In genomic region chr8:86342016-86342684, GRCm38 (mm10) we compare ENCODE assay signal across 14 mouse cellular contexts.
DNase-seq lines count a peak whose midpoint lies in the region; ATAC-seq and TF ChIP-seq lines count a peak whose summit lies in the region.
"Had no signal": no experiment of that assay in that cellular context is flagged by ENCODE, and none has a peak within 500 bp of the region (broad histone marks: within the 10 kb centered on the region; RNA-seq: fewer than 3 reads in every experiment).

No protein-coding gene starts in this region.

- no peaks in the 10 kb centered on the region for H3K9me3 ChIP-seq in limb, embryonic 14.5 days (ENCODE audit: control insufficient read depth, low read length)
- H3K9me3 ChIP-seq in limb, embryonic 10.5 days (replicated peaks): no peaks in the 10 kb centered on the region
- H3K9me3 ChIP-seq in lung, embryonic 16.5 days (ENCODE audit: control insufficient read depth, low read length): no peaks in the 10 kb centered on the region
- no peaks in the 10 kb centered on the region for H3K9me3 ChIP-seq in neural tube, embryonic 15.5 days (replicated peaks)
- H3K9me3 ChIP-seq: forebrain, embryonic 13.5 days; midbrain, embryonic 10.5 days; neural tube, embryonic 12.5 days had no signal

- peak; percentile 8 for DNase-seq in gastrocnemius, postnatal 25 days
- DNase-seq in gastrocnemius, adult 8-10 months (ENCODE audit: low spot score in 2 of 2): no peak
- DNase-seq in limb, embryonic 14.5 days (ENCODE audit: low spot score): peak; percentile 64
- DNase-seq in limb, embryonic 10.5 days (ENCODE audit: low spot score): no peak
- no peak for DNase-seq in ovary, postnatal 10 days (ENCODE audit: low spot score)
- DNase-seq: cerebellum, postnatal 14 days; embryo, embryonic 11 days; kidney, postnatal 4 days; right cerebral cortex, postnatal 4 days had no signal

- H3K9ac ChIP-seq in limb, embryonic 14.5 days (ENCODE audit: low read depth, low read length, severe bottlenecking): no peak overlapping the region
- no peak overlapping the region for H3K9ac ChIP-seq in lung, embryonic 16.5 days (ENCODE audit: low read length)
- no peak overlapping the region for H3K9ac ChIP-seq in neural tube, embryonic 15.5 days (replicated peaks)
- H3K9ac ChIP-seq: forebrain, embryonic 13.5 days; neural tube, embryonic 12.5 days had no signal

- H3K4me1 ChIP-seq in limb, embryonic 14.5 days (ENCODE audit: control insufficient read depth, insufficient read depth, low read length): peaks cover 16% of the 10 kb centered on the region
- H3K4me1 ChIP-seq in limb, embryonic 10.5 days: peaks cover 7% of the 10 kb centered on the region; the same call in 1 of the 2 replicates
- peaks cover 7% of the 10 kb centered on the region for H3K4me1 ChIP-seq in lung, embryonic 16.5 days (replicated peaks; ENCODE audit: control insufficient read depth, insufficient read depth, low read length)
- peaks cover 21% of the 10 kb centered on the region for H3K4me1 ChIP-seq in neural tube, embryonic 15.5 days
- H3K4me1 ChIP-seq: neural tube, embryonic 12.5 days had no signal

- peak; percentile 55; the same call in 1 of the 2 replicates for ATAC-seq in limb, embryonic 14.5 days (ENCODE audit: low FRiP score, low read depth)
- peak; percentile 95 for ATAC-seq in lung, embryonic 16.5 days (ENCODE audit: low read depth)
- no peak for ATAC-seq in neural tube, embryonic 15.5 days (ENCODE audit: low FRiP score)
- ATAC-seq: forebrain, embryonic 13.5 days had no signal

- WGBS in limb, embryonic 14.5 days: 26% methylated on average over 8 of the region's 8 CpGs
- 85% methylated on average over 8 of the region's 8 CpGs for WGBS in limb, embryonic 10.5 days
- 35% methylated on average over 8 of the region's 8 CpGs for WGBS in lung, embryonic 16.5 days
- 61% methylated on average over 8 of the region's 8 CpGs for WGBS in neural tube, embryonic 15.5 days

- no peak overlapping the region for H3K4me2 ChIP-seq in limb, embryonic 14.5 days (replicated peaks; ENCODE audit: low read depth, low read length, severe bottlenecking)
- no peak overlapping the region for H3K4me2 ChIP-seq in lung, embryonic 16.5 days (ENCODE audit: low read depth, low read length)
- H3K4me2 ChIP-seq in neural tube, embryonic 15.5 days: no peak overlapping the region
- H3K4me2 ChIP-seq: forebrain, embryonic 13.5 days; neural tube, embryonic 12.5 days had no signal

- TF ChIP-seq POLR2A in limb, embryonic 14.5 days (IDR thresholded peaks at IDR 0.05; ENCODE audit: borderline replicate concordance, extremely low read depth, insufficient read depth, insufficient read length): no peak

- peak overlapping the region; percentile 65; the same call in 1 of the 2 replicates for H3K27ac ChIP-seq in limb, embryonic 14.5 days (replicated peaks; ENCODE audit: low read depth, low read length)
- H3K27ac ChIP-seq in limb, embryonic 10.5 days: no peak overlapping the region
- H3K27ac ChIP-seq in lung, embryonic 16.5 days (ENCODE audit: low read length): peak overlapping the region; percentile 26
- peak overlapping the region; percentile 34; the same call in 1 of the 2 replicates for H3K27ac ChIP-seq in neural tube, embryonic 15.5 days (replicated peaks)
- H3K27ac ChIP-seq: forebrain, embryonic 13.5 days; midbrain, embryonic 10.5 days; neural tube, embryonic 12.5 days had no signal

- H3K27me3 ChIP-seq in limb, embryonic 14.5 days (ENCODE audit: control insufficient read depth, insufficient read depth, low read length): no peaks in the 10 kb centered on the region
- H3K27me3 ChIP-seq in limb, embryonic 10.5 days (ENCODE audit: low read depth, poor library complexity, severe bottlenecking): no peaks in the 10 kb centered on the region
- H3K27me3 ChIP-seq in lung, embryonic 16.5 days (ENCODE audit: control insufficient read depth, insufficient read depth, low read depth, low read length): no peaks in the 10 kb centered on the region
- H3K27me3 ChIP-seq in neural tube, embryonic 15.5 days (replicated peaks): no peaks in the 10 kb centered on the region
- H3K27me3 ChIP-seq: forebrain, embryonic 13.5 days; neural tube, embryonic 12.5 days had no signal

- no peak overlapping the region for H3K4me3 ChIP-seq in limb, embryonic 14.5 days (replicated peaks; ENCODE audit: low read length)
- H3K4me3 ChIP-seq in limb, embryonic 10.5 days: no peak overlapping the region
- no peak overlapping the region for H3K4me3 ChIP-seq in lung, embryonic 16.5 days (ENCODE audit: low read length)
- no peak overlapping the region for H3K4me3 ChIP-seq in neural tube, embryonic 15.5 days (replicated peaks)
- H3K4me3 ChIP-seq: forebrain, embryonic 13.5 days; midbrain, embryonic 10.5 days; neural tube, embryonic 12.5 days had no signal

- no peaks in the 10 kb centered on the region for H3K36me3 ChIP-seq in limb, embryonic 14.5 days (ENCODE audit: control insufficient read depth, insufficient read depth, low read length)
- no peaks in the 10 kb centered on the region for H3K36me3 ChIP-seq in limb, embryonic 10.5 days
- H3K36me3 ChIP-seq in lung, embryonic 16.5 days (ENCODE audit: control insufficient read depth, insufficient read depth, low read length): no peaks in the 10 kb centered on the region
- H3K36me3 ChIP-seq in neural tube, embryonic 15.5 days: no peaks in the 10 kb centered on the region
- H3K36me3 ChIP-seq: midbrain, embryonic 10.5 days; neural tube, embryonic 12.5 days had no signal

Comparison
In these comparisons a context has a peak if more than half of its experiments do, and no peak if none do; other contexts are left out.
1. DNase-seq: peak in gastrocnemius, postnatal 25 days (single experiment) and limb, embryonic 14.5 days (single experiment); none in gastrocnemius, adult 8-10 months (0 of 2), limb, embryonic 10.5 days (single experiment) and ovary, postnatal 10 days (single experiment).